Mouse (Mus musculus) hindbrain, embryonic 11.5 days (tissue): ENCODE results near the gene BC048562. TPM values are rescaled to one million over a fixed set of nuclear protein-coding genes. Genes with fewer than 3 reads are reported as not detected.

Experiments used
- ATAC-seq: fragments of 200-750 bp; cut with Nextera tagmentation; 2 replicates; pipeline ENCODE4 v1.8.0; 2017; ENCODE audit warnings: mild to moderate bottlenecking, moderate TSS enrichment, moderate library complexity; ENCODE audit not compliant: low FRiP score
- DNase-seq: peaks from one replicate; pipeline ENCODE4 v3.0.0-alpha.2; 2015; ENCODE audit warnings: low spot score
- H3K27ac ChIP-seq: fragments of 300-500 bp; sonication (generic); 2 replicates; pipeline ENCODE4 v1.5.1; 2014; ENCODE audit warnings: mild to moderate bottlenecking, low read depth, low read length
- H3K27me3 ChIP-seq: fragments of 300-500 bp; sonication (generic); 2 replicates; pipeline ENCODE4 v1.6.1; 2014; ENCODE audit warnings: mild to moderate bottlenecking, low read length, moderate library complexity, mixed read lengths; ENCODE audit not compliant: control insufficient read depth, insufficient read depth
- H3K36me3 ChIP-seq: fragments of 300-500 bp; sonication (generic); 2 replicates; pipeline ENCODE4 v1.6.1; 2014; ENCODE audit warnings: mild to moderate bottlenecking, low read length, moderate library complexity, mixed read lengths; ENCODE audit not compliant: control insufficient read depth, insufficient read depth
- H3K4me1 ChIP-seq: fragments of 300-500 bp; sonication (generic); replicated peaks from 2 replicates; pipeline ENCODE4 v1.6.1; 2014; ENCODE audit warnings: low read length, mixed read lengths; ENCODE audit not compliant: control insufficient read depth, insufficient read depth
- H3K4me2 ChIP-seq: fragments of 300-500 bp; sonication (generic); replicated peaks from 2 replicates; pipeline ENCODE4 v1.6.1; 2014; ENCODE audit warnings: mild to moderate bottlenecking, low read depth, low read length
- H3K4me3 ChIP-seq: fragments of 300-500 bp; sonication (generic); 2 replicates; pipeline ENCODE4 v1.5.1; 2014; ENCODE audit warnings: low read depth, low read length
- H3K9ac ChIP-seq: fragments of 300-500 bp; sonication (generic); 2 replicates; pipeline ENCODE4 v1.6.1; 2014; ENCODE audit warnings: low read depth, low read length
- H3K9me3 ChIP-seq: fragments of 300-500 bp; sonication (generic); 2 replicates; pipeline ENCODE4 v1.6.1; 2016; ENCODE audit warnings: low read length; ENCODE audit not compliant: control insufficient read depth
- WGBS: fragments of 180-500 bp; shearing (Covaris S2); extraction: QIAGEN DNeasy Blood & Tissue Kit; methylation state at CpG from one replicate; pipeline ENCODE4 v1.1.7; 2014; 5-methylcytosine and 5-hydroxymethylcytosine counted together
- polyA plus RNA-seq: library from polyadenylated mRNA; unstranded; fragments of >200 nt; fragmentation: Nextera tagmentation; extraction: Ambion mirVana; gene quantifications from 2 replicates; pipeline ENCODE4 v1.2.1, GENCODE M21; 2014

Gene BC048562
- not detected in 2 replicates for polyA plus RNA-seq

- H3K36me3 ChIP-seq: no peaks in the 10 kb centered on the region
- H3K27ac ChIP-seq: no peak within 1 kb of the TSS
- no peaks in the 10 kb centered on the region for H3K4me1 ChIP-seq
- DNase-seq (no peak), ATAC-seq (no peak)
- H3K4me3 ChIP-seq: no peak within 1 kb of the TSS
- H3K9ac ChIP-seq: no peak within 1 kb of the TSS
- H3K4me2 ChIP-seq: no peak within 1 kb of the TSS
- H3K27me3 ChIP-seq: no peaks in the 10 kb centered on the region
- no peaks in the 10 kb centered on the region for H3K9me3 ChIP-seq
- whole genome bisulfite sequencing: 25% methylated on average over 3 of the region's 3 CpGs
Observed at GRCm38 (mm10) chr9:108436182-108436581, at the start of gene BC048562. TSS of gene BC048562 (plus strand) at chr9:108436482.

- Histone ChIP-seq H3K4me2 (no peak overlapping the region), H3K4me1 (no peaks in the 10 kb centered on the region), H3K36me3 (peaks cover 20% of the 10 kb centered on the region; the same call in 1 of the 2 replicates), H3K27me3 (no peaks in the 10 kb centered on the region), H3K9ac (no peak overlapping the region), H3K27ac (no peak overlapping the region), H3K4me3 (no peak overlapping the region), H3K9me3 (no peaks in the 10 kb centered on the region)
- 89% methylated on average over 4 of the region's 4 CpGs for WGBS
- no peak for DNase-seq
- no peak for ATAC-seq
Observed at GRCm38 (mm10) chr9:108386816-108387215, 49.5 kb upstream of the BC048562 start.

DNA sequence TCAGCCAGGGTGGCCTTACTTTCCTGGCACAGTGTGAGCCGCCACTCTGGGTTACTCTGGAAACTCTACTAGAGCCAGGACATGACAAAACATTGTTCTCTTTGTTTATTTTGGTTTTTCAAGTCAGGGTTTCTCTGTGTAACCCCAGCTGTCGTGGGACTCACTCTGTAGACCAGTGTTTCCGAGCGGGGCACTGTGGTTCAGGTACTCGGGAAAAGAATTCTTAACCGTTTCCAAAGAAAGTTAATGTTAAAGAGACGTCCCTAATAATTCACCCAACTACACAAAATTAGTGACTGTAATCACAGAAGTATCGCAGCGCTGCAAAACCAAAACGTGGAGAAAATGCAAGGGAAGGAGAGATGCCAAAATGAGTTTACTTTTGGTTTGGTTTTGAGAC lies 47.7 kb upstream of the BC048562 start:
- DNase-seq: no peak
- no peak for ATAC-seq
- WGBS: 85% methylated on average over 10 of the region's 10 CpGs
- H3K9ac ChIP-seq: no peak overlapping the region
- no peaks in the 10 kb centered on the region for H3K4me1 ChIP-seq
- H3K27ac ChIP-seq: no peak overlapping the region
- H3K27me3 ChIP-seq: no peaks in the 10 kb centered on the region
- H3K4me3 ChIP-seq: no peak overlapping the region
- peaks cover 18% of the 10 kb centered on the region; the same call in 1 of the 2 replicates for H3K36me3 ChIP-seq
- H3K9me3 ChIP-seq: no peaks in the 10 kb centered on the region
- no peak overlapping the region for H3K4me2 ChIP-seq

GRCm38 (mm10) chr9:108389220-108389619 lies 47.1 kb upstream of the BC048562 start:
- Histone ChIP-seq H3K9me3 (no peaks in the 10 kb centered on the region), H3K27ac (no peak overlapping the region), H3K36me3 (peaks cover 16% of the 10 kb centered on the region; the same call in 1 of the 2 replicates), H3K9ac (no peak overlapping the region), H3K27me3 (no peaks in the 10 kb centered on the region), H3K4me3 (no peak overlapping the region), H3K4me2 (no peak overlapping the region), H3K4me1 (no peaks in the 10 kb centered on the region)
- 86% methylated on average over 6 of the region's 6 CpGs for WGBS
- no peak for ATAC-seq
- no peak for DNase-seq

DNA sequence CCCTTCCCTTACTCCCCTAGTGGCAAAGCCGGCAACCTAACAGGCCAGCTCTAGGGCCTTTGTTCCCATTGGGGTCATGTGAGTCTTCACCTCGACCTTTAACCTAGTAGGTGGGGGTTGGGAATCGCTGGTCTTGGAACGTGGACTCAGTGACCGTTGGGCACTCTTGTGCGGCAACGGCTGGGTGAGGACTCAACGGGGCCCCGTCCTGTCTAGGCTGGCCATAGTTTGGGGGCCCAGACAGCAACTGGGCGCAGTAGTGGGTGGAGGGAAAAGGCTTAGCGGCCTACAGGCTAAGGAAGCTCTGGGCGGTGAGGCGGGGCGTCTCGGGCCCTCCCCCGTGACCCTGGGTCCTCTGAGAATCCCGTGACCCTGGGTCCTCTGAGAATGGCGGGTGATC lies 43.6 kb upstream of the BC048562 start, which contains the start of gene 1700102P08Rik:
Gene 1700102P08Rik, plus strand, starts transcription at position 130 of the 400 bp plus-strand sequence.
- Histone ChIP-seq H3K4me1 (no peaks in the 10 kb centered on the region), H3K4me3 (no peak within 1 kb of the TSS), H3K36me3 (peaks cover 11% of the 10 kb centered on the region; the same call in 1 of the 2 replicates), H3K9me3 (no peaks in the 10 kb centered on the region), H3K27ac (no peak within 1 kb of the TSS), H3K4me2 (no peak within 1 kb of the TSS), H3K27me3 (no peaks in the 10 kb centered on the region), H3K9ac (no peak within 1 kb of the TSS)
- ATAC-seq (no peak), DNase-seq (peak; percentile 27)
- 53% methylated on average over 18 of the region's 18 CpGs for WGBS

GRCm38 (mm10) chr9:108394191-108394590 lies 42.1 kb upstream of the BC048562 start:
- Histone ChIP-seq H3K9me3 (no peaks in the 10 kb centered on the region), H3K27ac (no peak overlapping the region), H3K4me2 (no peak overlapping the region), H3K4me1 (no peaks in the 10 kb centered on the region), H3K27me3 (no peaks in the 10 kb centered on the region), H3K9ac (no peak overlapping the region), H3K4me3 (no peak overlapping the region), H3K36me3 (0 out of 2 replicates have a peak, but pooled peaks cover 3% of the 10 kb centered on the region)
- ATAC-seq (no peak), DNase-seq (no peak)
- 97% methylated on average over 6 of the region's 6 CpGs for WGBS

DNA sequence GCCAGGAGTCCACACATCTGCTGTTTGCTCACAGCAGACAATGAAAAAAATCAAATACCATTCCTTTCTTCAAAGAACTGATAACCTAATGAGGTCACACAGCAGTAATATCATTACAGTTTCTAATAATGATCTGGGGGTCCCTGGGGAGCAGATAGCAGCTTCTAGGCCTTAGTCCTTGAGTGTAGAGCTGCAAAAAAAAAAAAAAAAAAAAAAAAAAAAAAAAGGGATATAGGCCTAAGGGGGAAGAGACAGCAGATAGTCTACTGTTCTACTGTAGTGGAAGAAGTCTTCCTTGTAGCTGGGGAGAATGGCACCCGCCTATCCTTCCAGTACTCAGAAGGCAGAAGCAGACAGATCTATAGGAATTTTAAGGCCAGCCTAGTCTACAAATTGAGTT lies 40.9 kb upstream of the BC048562 start:
- ATAC-seq (no peak), DNase-seq (no peak)
- Histone ChIP-seq H3K9ac (no peak overlapping the region), H3K4me3 (no peak overlapping the region), H3K36me3 (0 out of 2 replicates have a peak, but pooled peaks cover 2% of the 10 kb centered on the region), H3K27me3 (no peaks in the 10 kb centered on the region), H3K4me1 (no peaks in the 10 kb centered on the region), H3K4me2 (no peak overlapping the region), H3K9me3 (no peaks in the 10 kb centered on the region), H3K27ac (no peak overlapping the region)
- 100% methylated on average over 1 of the region's 1 CpGs for WGBS

GRCm38 (mm10) chr9:108398324-108398723 lies 38.0 kb upstream of the BC048562 start:
- no peaks in the 10 kb centered on the region for H3K27me3 ChIP-seq
- H3K4me2 ChIP-seq: no peak overlapping the region
- no peaks in the 10 kb centered on the region for H3K4me1 ChIP-seq
- no peaks in the 10 kb centered on the region for H3K9me3 ChIP-seq
- no peak overlapping the region for H3K4me3 ChIP-seq
- no peak for DNase-seq
- ATAC-seq: no peak
- H3K9ac ChIP-seq: no peak overlapping the region
- no peaks in the 10 kb centered on the region for H3K36me3 ChIP-seq
- no peak overlapping the region for H3K27ac ChIP-seq
- WGBS: 97% methylated on average over 3 of the region's 3 CpGs

DNA sequence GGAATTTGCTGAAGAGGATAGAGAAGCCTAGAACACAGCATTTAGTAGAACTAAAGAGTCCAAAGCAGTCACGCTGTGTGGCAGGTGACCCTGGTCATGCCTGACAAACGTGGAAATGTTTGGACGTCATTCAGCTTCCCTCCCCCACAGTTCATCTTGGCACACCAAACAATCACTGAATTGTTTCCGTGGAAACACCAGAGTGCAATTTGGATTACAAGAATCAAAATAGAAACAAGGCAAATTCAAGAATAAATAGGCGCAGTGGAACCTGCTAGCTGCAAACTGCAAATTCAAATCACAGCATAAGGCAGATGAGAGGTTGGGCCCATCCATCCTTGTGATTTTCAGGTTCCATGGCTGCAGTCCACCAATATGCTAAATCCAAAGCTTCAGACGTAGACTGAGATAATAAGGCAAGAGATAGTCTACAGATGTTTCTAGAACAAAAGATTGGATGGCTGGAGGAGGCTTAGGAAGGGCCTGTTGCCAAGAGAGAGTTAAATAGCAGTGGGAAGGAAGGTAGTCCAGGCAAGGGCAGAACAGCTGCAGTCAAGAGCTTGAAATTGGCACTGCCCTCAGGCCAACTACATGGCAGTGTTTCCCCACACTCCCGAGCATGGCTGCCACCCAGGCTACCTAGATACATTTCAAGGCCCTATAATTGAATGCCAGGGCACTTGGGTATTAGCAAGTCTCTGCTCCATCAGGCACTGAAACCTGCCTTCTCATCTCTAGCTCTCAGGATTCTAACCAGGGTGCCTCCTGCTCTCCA lies 34.9 kb upstream of the BC048562 start:
- Histone ChIP-seq H3K4me2 (no peak overlapping the region), H3K36me3 (no peaks in the 10 kb centered on the region), H3K9ac (no peak overlapping the region), H3K4me1 (no peaks in the 10 kb centered on the region), H3K4me3 (no peak overlapping the region), H3K9me3 (no peaks in the 10 kb centered on the region), H3K27ac (no peak overlapping the region), H3K27me3 (no peaks in the 10 kb centered on the region)
- 53% methylated on average over 7 of the region's 7 CpGs for WGBS
- ATAC-seq (no peak), DNase-seq (no peak)
